Mouse (Mus musculus): Measurements from ENCODE around the gene Oxct2b.

GRCm38 (mm10) chr4:123126626-123127025 is 10.6 kb downstream of the Oxct2b start:
- no peak for TF ChIP-seq GATA1 (IDR thresholded peaks at IDR 0.05; ENCODE audit: borderline replicate concordance, low read length)
- no peak for TF ChIP-seq CTCF (IDR thresholded peaks at IDR 0.05; ENCODE audit: low read depth, low read length)
- TF ChIP-seq POLR2AphosphoS5 (IDR thresholded peaks at IDR 0.05; ENCODE audit: insufficient replicate concordance, low read depth, low read length), result no peak
- no peak for TF ChIP-seq TAL1 (conservative IDR thresholded peaks at IDR 0.05; ENCODE audit: low read depth, low read length)
- no peak for TF ChIP-seq GATA2 (IDR thresholded peaks at IDR 0.05; ENCODE audit: borderline replicate concordance, low read depth, low read length)
